Mouse (Mus musculus) adrenal gland, adult 8-10 months (tissue): ENCODE measurements around the gene Ier5. TPM values are rescaled to one million over a fixed set of nuclear protein-coding genes. Genes with fewer than 3 reads are reported as not detected.
A peak's percentile ranks its signal among the peaks of the same experiment; 100 is the strongest.

ENCODE experiments used
- DNase-seq: peaks from one replicate; pipeline ENCODE4 v3.0.0; 2022
- total RNA-seq, 4 experiments: library from RNA; stranded (reverse); gene quantifications; 2 replicates each; pipeline ENCODE4 v1.2.4; 2022

Gene Ier5
- total RNA-seq, 4 experiments from 2014 or later, result 7.8 to 11.9 (median 11.2) TPM

- DNase-seq, result no peak
Observed at GRCm38 (mm10) chr1:155052761-155053166, 46.7 kb downstream of the Ier5 start.

GRCm38 (mm10) chr1:155052131-155052760 lies 47.2 kb downstream of the Ier5 start:
- no peak for DNase-seq

- no peak for DNase-seq
Observed at GRCm38 (mm10) chr1:155051701-155052127, 47.7 kb downstream of the Ier5 start.

GRCm38 (mm10) chr1:155050897-155051592 lies 48.4 kb downstream of the Ier5 start:
- DNase-seq, result no peak

- DNase-seq, result peak; percentile 52
Observed at GRCm38 (mm10) chr1:155050174-155050573, 49.3 kb downstream of the Ier5 start.

DNA sequence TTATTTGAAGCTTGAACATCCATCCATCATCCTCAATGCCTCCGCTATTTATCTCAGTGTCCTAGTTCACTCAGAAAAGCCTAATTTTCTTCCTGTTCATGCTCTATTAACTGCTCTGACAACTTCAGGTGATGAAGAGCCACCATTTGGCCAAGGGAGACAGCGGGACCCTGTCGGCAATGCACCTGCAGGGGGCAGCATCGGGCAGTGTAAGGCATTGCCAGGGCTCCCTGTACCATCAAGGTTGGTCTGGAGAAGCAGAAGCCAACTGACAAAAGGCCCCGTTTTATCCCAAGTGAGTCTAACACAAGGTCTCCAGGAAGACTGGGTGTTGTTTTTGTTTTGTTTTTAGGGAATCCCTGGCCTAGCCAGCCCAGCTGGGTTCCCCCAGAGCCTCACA lies 50.5 kb downstream of the Ier5 start:
- peak; percentile 78 for DNase-seq

Other genes starting within 250 kb of the Ier5 start
- under 1 TPM; 0.12 to 0.78 (median 0.50) TPM for gene Cacna1e, start 215.1 kb downstream of the Ier5 start, total RNA-seq
- 10 to 100 TPM; 34.4 to 41.2 (median 40.1) TPM for gene Mr1, start 47.2 kb upstream of the Ier5 start, total RNA-seq
- gene Stx6, start 59.1 kb upstream of the Ier5 start, total RNA-seq, result 10 to 100 TPM; 51.1 to 58.4 (median 54.2) TPM
- 10 to 100 TPM; 28.2 to 60.1 (median 36.1) TPM for gene BC034090, start 144.8 kb upstream of the Ier5 start, total RNA-seq